Mouse (Mus musculus): ENCODE results near the gene Map3k1. TPM values are rescaled to one million over a fixed set of nuclear protein-coding genes. Genes with fewer than 3 reads are reported as not detected.

Gene Map3k1
- total and polyA plus RNA-seq, 2 experiments from 2014 or later, result 6.2 to 19.2 TPM

GRCm38 (mm10) chr13:111762526-111762925 is 46.3 kb downstream of the Map3k1 start:
- 95% methylated on average over 12 of the region's 12 CpGs for WGBS
- no peak for DNase-seq (ENCODE audit: low spot score)
- peaks cover 67% of the 10 kb centered on the region for H3K36me3 ChIP-seq (ENCODE audit: insufficient read depth, low read length)

DNA sequence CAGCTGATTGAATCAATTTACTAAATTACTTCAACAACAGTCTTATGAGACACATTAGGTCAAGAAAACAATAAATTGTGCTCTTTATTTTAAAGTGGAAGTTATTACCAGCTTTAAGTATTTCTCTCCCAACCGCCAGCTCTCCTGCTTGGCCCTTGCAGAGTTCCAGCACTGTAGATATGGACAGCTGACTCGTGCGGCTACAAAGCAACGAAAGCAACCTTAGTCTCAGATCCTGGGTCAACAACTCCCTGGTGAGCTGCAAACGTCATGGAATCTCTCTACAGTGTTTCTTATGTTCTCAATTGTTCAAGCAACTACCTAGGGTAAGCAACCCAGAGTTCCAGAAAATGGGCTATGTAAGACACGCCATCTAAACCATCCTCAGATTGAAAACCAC is 51.8 kb downstream of the Map3k1 start:
- no peak overlapping the region for H3K27ac ChIP-seq (ENCODE audit: low read depth, low read length)
- no peak for TF ChIP-seq CTCF (IDR thresholded peaks at IDR 0.05)
- no peak for ATAC-seq (ENCODE audit: low FRiP score)
- H3K9ac ChIP-seq (replicated peaks; ENCODE audit: low read length, poor library complexity, severe bottlenecking), result no peak overlapping the region
- WGBS, result 96% methylated on average over 6 of the region's 6 CpGs
- H3K9me3 ChIP-seq (ENCODE audit: low read length), result no peaks in the 10 kb centered on the region
- no peaks in the 10 kb centered on the region for H3K27me3 ChIP-seq (ENCODE audit: insufficient read depth, low read length)
- no peak overlapping the region for H3K4me3 ChIP-seq (ENCODE audit: low read depth, low read length)
- peaks cover 72% of the 10 kb centered on the region for H3K36me3 ChIP-seq (ENCODE audit: insufficient read depth, low read length)
- H3K4me2 ChIP-seq (ENCODE audit: low read depth, low read length, poor library complexity, severe bottlenecking), result no peak overlapping the region
- no peak for DNase-seq (ENCODE audit: low spot score)
- H3K4me1 ChIP-seq (ENCODE audit: insufficient read depth, low read length), result no peaks in the 10 kb centered on the region

More at GRCm38 (mm10) chr13:111762526-111762925, 46.3 kb downstream of the Map3k1 start:
- ATAC-seq (ENCODE audit: low FRiP score), result no peak
- no peak overlapping the region for H3K4me2 ChIP-seq (ENCODE audit: low read depth, low read length, poor library complexity, severe bottlenecking)
- H3K9ac ChIP-seq (replicated peaks; ENCODE audit: low read length, poor library complexity, severe bottlenecking), result no peak overlapping the region
- TF ChIP-seq CTCF (IDR thresholded peaks at IDR 0.05), result no peak
- H3K4me3 ChIP-seq (ENCODE audit: low read depth, low read length), result no peak overlapping the region
- no peak overlapping the region for H3K27ac ChIP-seq (ENCODE audit: low read depth, low read length)
- no peaks in the 10 kb centered on the region for H3K27me3 ChIP-seq (ENCODE audit: insufficient read depth, low read length)
- H3K9me3 ChIP-seq (ENCODE audit: low read length), result no peaks in the 10 kb centered on the region
- H3K4me1 ChIP-seq (ENCODE audit: insufficient read depth, low read length), result no peaks in the 10 kb centered on the region

GRCm38 (mm10) chr13:111755937-111756336 is 52.9 kb downstream of the Map3k1 start:
- H3K4me2 ChIP-seq (ENCODE audit: low read depth, low read length, poor library complexity, severe bottlenecking), result no peak overlapping the region
- no peak overlapping the region for H3K4me3 ChIP-seq (ENCODE audit: low read depth, low read length)
- no peak for TF ChIP-seq CTCF (IDR thresholded peaks at IDR 0.05)
- 95% methylated on average over 15 of the region's 15 CpGs for WGBS
- no peak for ATAC-seq (ENCODE audit: low FRiP score)
- DNase-seq (ENCODE audit: low spot score), result no peak
- no peaks in the 10 kb centered on the region for H3K27me3 ChIP-seq (ENCODE audit: insufficient read depth, low read length)
- H3K36me3 ChIP-seq (ENCODE audit: insufficient read depth, low read length), result peaks cover 72% of the 10 kb centered on the region
- H3K4me1 ChIP-seq (ENCODE audit: insufficient read depth, low read length), result no peaks in the 10 kb centered on the region
- H3K27ac ChIP-seq (ENCODE audit: low read depth, low read length), result no peak overlapping the region
- no peaks in the 10 kb centered on the region for H3K9me3 ChIP-seq (ENCODE audit: low read length)
- H3K9ac ChIP-seq (replicated peaks; ENCODE audit: low read length, poor library complexity, severe bottlenecking), result no peak overlapping the region

DNA sequence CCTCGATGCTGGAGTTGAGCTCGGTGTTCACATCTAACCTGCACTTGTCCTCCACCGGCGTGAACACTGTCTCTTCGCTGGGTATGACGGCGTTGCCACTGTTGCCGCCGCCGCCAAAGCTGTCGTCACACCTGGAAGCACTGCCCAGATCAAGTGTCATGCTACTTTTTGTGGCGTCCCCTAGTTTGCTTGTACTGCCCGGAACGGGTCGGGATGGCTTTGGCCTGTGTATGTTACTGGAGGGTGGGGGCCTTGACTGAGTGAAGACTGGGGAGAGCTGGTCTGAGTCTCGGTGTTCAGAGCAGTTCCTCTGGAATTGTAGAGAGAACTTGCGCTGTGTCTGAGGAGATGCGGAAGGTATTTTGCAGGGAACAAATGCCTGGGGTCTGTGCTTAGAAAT is 53.4 kb downstream of the Map3k1 start:
- no peak for TF ChIP-seq CTCF (IDR thresholded peaks at IDR 0.05)
- ATAC-seq (ENCODE audit: low FRiP score) (no peak), DNase-seq (ENCODE audit: low spot score) (no peak)
- Histone ChIP-seq H3K9me3 (ENCODE audit: low read length) (no peaks in the 10 kb centered on the region), H3K4me1 (ENCODE audit: insufficient read depth, low read length) (no peaks in the 10 kb centered on the region), H3K4me3 (ENCODE audit: low read depth, low read length) (no peak overlapping the region), H3K27ac (ENCODE audit: low read depth, low read length) (no peak overlapping the region), H3K27me3 (ENCODE audit: insufficient read depth, low read length) (no peaks in the 10 kb centered on the region), H3K36me3 (ENCODE audit: insufficient read depth, low read length) (peaks cover 72% of the 10 kb centered on the region), H3K9ac (replicated peaks; ENCODE audit: low read length, poor library complexity, severe bottlenecking) (no peak overlapping the region), H3K4me2 (ENCODE audit: low read depth, low read length, poor library complexity, severe bottlenecking) (no peak overlapping the region)
- 97% methylated on average over 18 of the region's 18 CpGs for WGBS

GRCm38 (mm10) chr13:111753321-111753720 is 55.5 kb downstream of the Map3k1 start:
- H3K36me3 ChIP-seq (ENCODE audit: insufficient read depth, low read length), result peaks cover 75% of the 10 kb centered on the region
- WGBS, result 96% methylated on average over 6 of the region's 6 CpGs
- ATAC-seq (ENCODE audit: low FRiP score), result no peak

DNA sequence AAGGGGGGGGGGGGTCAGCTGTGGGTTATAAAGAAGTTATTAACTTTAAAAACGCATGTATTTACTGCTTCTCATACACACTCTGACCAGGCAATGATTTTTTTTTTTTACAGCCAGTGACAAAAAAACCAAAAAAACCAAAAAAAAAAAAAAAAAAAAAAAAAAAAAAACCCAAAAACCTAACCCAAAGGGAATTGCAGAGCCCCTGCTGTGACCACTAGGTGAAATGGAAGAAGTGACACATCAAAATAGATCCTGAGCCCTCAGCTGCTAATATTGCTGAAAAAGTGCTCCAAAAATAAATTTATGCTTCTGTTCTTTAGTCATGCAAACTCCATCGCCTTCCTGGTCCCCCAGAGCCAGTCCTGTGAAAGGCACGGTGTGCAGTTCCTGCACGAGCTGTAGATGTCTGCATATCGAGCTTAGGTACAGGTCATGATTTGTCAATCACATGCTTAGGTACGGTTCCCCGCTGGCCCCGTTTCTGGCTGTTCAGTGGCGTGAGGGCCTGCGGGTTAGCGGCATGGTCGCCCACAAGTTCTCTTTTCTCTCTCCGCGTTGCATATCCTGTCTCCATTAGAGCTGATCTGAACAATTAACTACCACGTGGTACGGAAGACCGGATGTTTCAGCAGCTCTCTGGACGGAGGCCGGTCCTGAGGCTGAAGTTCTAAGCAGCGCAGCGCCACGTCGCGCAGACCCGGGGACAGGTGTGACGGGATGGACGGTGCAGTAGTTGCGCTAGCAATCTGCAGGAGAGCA is 60.3 kb downstream of the Map3k1 start:
- DNase-seq (ENCODE audit: low spot score) (no peak), ATAC-seq (ENCODE audit: low FRiP score) (no peak)
- Histone ChIP-seq H3K4me1 (ENCODE audit: insufficient read depth, low read length) (no peaks in the 10 kb centered on the region), H3K4me2 (ENCODE audit: low read depth, low read length, poor library complexity, severe bottlenecking) (no peak overlapping the region), H3K9me3 (ENCODE audit: low read length) (no peaks in the 10 kb centered on the region), H3K27ac (ENCODE audit: low read depth, low read length) (no peak overlapping the region), H3K27me3 (ENCODE audit: insufficient read depth, low read length) (no peaks in the 10 kb centered on the region), H3K4me3 (ENCODE audit: low read depth, low read length) (no peak overlapping the region), H3K9ac (replicated peaks; ENCODE audit: low read length, poor library complexity, severe bottlenecking) (no peak overlapping the region), H3K36me3 (ENCODE audit: insufficient read depth, low read length) (peaks cover 35% of the 10 kb centered on the region)
- WGBS, result 95% methylated on average over 28 of the region's 28 CpGs
- no peak for TF ChIP-seq CTCF (IDR thresholded peaks at IDR 0.05)

More at GRCm38 (mm10) chr13:111753321-111753720, 55.5 kb downstream of the Map3k1 start:
- no peak overlapping the region for H3K4me3 ChIP-seq (ENCODE audit: low read depth, low read length)
- no peaks in the 10 kb centered on the region for H3K4me1 ChIP-seq (ENCODE audit: insufficient read depth, low read length)
- H3K4me2 ChIP-seq (ENCODE audit: low read depth, low read length, poor library complexity, severe bottlenecking), result no peak overlapping the region
- no peak overlapping the region for H3K27ac ChIP-seq (ENCODE audit: low read depth, low read length)
- DNase-seq (ENCODE audit: low spot score), result no peak
- no peaks in the 10 kb centered on the region for H3K9me3 ChIP-seq (ENCODE audit: low read length)
- H3K9ac ChIP-seq (replicated peaks; ENCODE audit: low read length, poor library complexity, severe bottlenecking), result no peak overlapping the region
- TF ChIP-seq CTCF (IDR thresholded peaks at IDR 0.05), result no peak
- H3K27me3 ChIP-seq (ENCODE audit: insufficient read depth, low read length), result no peaks in the 10 kb centered on the region
